Mouse (Mus musculus): Measurements from ENCODE around the gene Olfr1490. TPM values are rescaled to one million over a fixed set of nuclear protein-coding genes. Genes with fewer than 3 reads are reported as not detected.
"Not testable (repeated sequence)": the region's sequence is repeated elsewhere in the genome, so short reads cannot be mapped to it uniquely, and the experiment has no call there.

Gene Olfr1490
- total RNA-seq (2021) = not detected
- long read RNA-seq = 0 reads

GRCm38 (mm10) chr19:13650791-13651190 lies at the start of gene Olfr1490:
Olfr1490 (plus strand) TSS chr19:13651091.
- DNase-seq (ENCODE audit: low spot score in 2 of 2) = no peak

GRCm38 (mm10) chr19:13617075-13617474 lies 33.8 kb upstream of the Olfr1490 start, which contains the start of gene Olfr1487:
Olfr1487 (plus strand) TSS chr19:13617375.
- not testable (repeated sequence) for DNase-seq (ENCODE audit: low spot score in 2 of 2)

GRCm38 (mm10) chr19:13631321-13631720 lies 19.6 kb upstream of the Olfr1490 start, which contains the start of gene Olfr1489:
Olfr1489 (plus strand) TSS chr19:13631621.
- DNase-seq (ENCODE audit: low spot score in 2 of 2) = no peak

GRCm38 (mm10) chr19:13696968-13697367 lies 46.1 kb downstream of the Olfr1490 start, which contains the start of gene Olfr1491:
Olfr1491 (plus strand) TSS chr19:13697268.
- no peak for DNase-seq (ENCODE audit: low spot score in 2 of 2)

Small RNA genes within 50 kb of the gene (microRNA-seq; reads per million reads assigned to microRNA genes)
- gene Gm23931 = 0 reads per million in 2 experiments

Other genes with a start within 250 kb of the Olfr1490 start
- gene Olfr1469, start 243.2 kb upstream of the Olfr1490 start, total RNA-seq (2021) = not detected
- not detected for gene Olfr1471, start 207.7 kb upstream of the Olfr1490 start, total RNA-seq (2021)
- not detected for gene Olfr1472, start 195.0 kb upstream of the Olfr1490 start, total RNA-seq (2021)
- not detected for gene Olfr1474, start 181.5 kb upstream of the Olfr1490 start, total RNA-seq (2021)
- not detected for gene Olfr1475, start 170.9 kb upstream of the Olfr1490 start, total RNA-seq (2021)
- gene Olfr1477, start 150.5 kb upstream of the Olfr1490 start, total RNA-seq (2021) = not detected
- gene Olfr1480, start 123.2 kb upstream of the Olfr1490 start, total RNA-seq (2021) = not detected
- gene Olfr1484, start 67.6 kb upstream of the Olfr1490 start, total RNA-seq (2021) = not detected
- gene Olfr1487, start 33.7 kb upstream of the Olfr1490 start, total RNA-seq (2021) = not detected
- gene Olfr1489, start 19.5 kb upstream of the Olfr1490 start, total RNA-seq (2021) = not detected
- gene Olfr1491, start 46.2 kb downstream of the Olfr1490 start, total RNA-seq (2021) = not detected
- not detected for gene Olfr1493-ps1, start 72.2 kb downstream of the Olfr1490 start, total RNA-seq (2021)
- not detected for gene Olfr1494, start 88.6 kb downstream of the Olfr1490 start, total RNA-seq (2021)
- not detected for gene Olfr1495, start 113.5 kb downstream of the Olfr1490 start, total RNA-seq (2021)
- gene Olfr1496, start 126.8 kb downstream of the Olfr1490 start, total RNA-seq (2021) = not detected
- not detected for gene Olfr1497, start 147.1 kb downstream of the Olfr1490 start, total RNA-seq (2021)
- gene Olfr1499, start 168.4 kb downstream of the Olfr1490 start, total RNA-seq (2021) = not detected
- not detected for gene Olfr1500, start 179.4 kb downstream of the Olfr1490 start, total RNA-seq (2021)
- gene Olfr1501, start 199.6 kb downstream of the Olfr1490 start, total RNA-seq (2021) = not detected
- gene Olfr1502, start 210.7 kb downstream of the Olfr1490 start, total RNA-seq (2021) = not detected
- not detected for gene Olfr1504, start 246.8 kb downstream of the Olfr1490 start, total RNA-seq (2021)